Mouse (Mus musculus) left cerebral cortex, adult 2 months (tissue): ENCODE results near the gene Tnfrsf12a. TPM values are rescaled to one million over a fixed set of nuclear protein-coding genes. Genes with fewer than 3 reads are reported as not detected.

ENCODE experiments used
- DNase-seq, 2 experiments: peaks; one replicate each; pipeline ENCODE4 v3.0.0; 2021 to 2022; ENCODE audit warnings: low spot score in 2 of 2, mixed read lengths in 1 of 2; ENCODE audit errors: extremely low spot score in 1 of 2
- H3K27ac ChIP-seq: fragments of 200-600 bp; 2 replicates; pipeline ENCODE4 v1.8.1; 2022
- H3K4me3 ChIP-seq: fragments of 200-600 bp; 2 replicates; pipeline ENCODE4 v1.8.1; 2022
- CTCF ChIP-seq: fragments of 200-600 bp; IDR thresholded peaks from 2 replicates; pipeline ENCODE4 v1.8.1; 2022; ENCODE audit warnings: antibody characterized with exemption, mild to moderate bottlenecking, moderate library complexity
- intact Hi-C: fragments of 180-260 bp; cut with DNase I; formaldehyde crosslinking; loops from one replicate; pipeline ENCODE4 v1.15.1; 2025
- long read RNA-seq, 2 experiments: library from polyadenylated mRNA; stranded (forward); transcript quantifications; one replicate each; pipeline ENCODE4 v2.0.0; 2021; ENCODE audit warnings: borderline mapping rate in 2 of 2
- total RNA-seq, 2 experiments: library from RNA; stranded (reverse); gene quantifications; 2 replicates each; pipeline ENCODE4 v1.2.3; 2021

Tnfrsf12a gene
- 10 to 100 TPM; 10.3 to 14.3 TPM for total RNA-seq
- long read RNA-seq, experiment 1, partial matches to known transcripts: 1 of 3 reads
- long read RNA-seq, experiment 1, other reads (novel, unspliced or antisense): 0 of 3 reads
- long read RNA-seq, experiment 2, transcript Tnfrsf12a-201 (4 exons, 984 nt): major isoform, 7 of 9 reads
- long read RNA-seq, experiment 2, partial matches to known transcripts: 1 of 9 reads
- long read RNA-seq, experiment 2, other reads (novel, unspliced or antisense): 0 of 9 reads

- TF ChIP-seq CTCF: no peak
- intact Hi-C loops: no loop called here
Measured at GRCm38 (mm10) chr17:23677236-23677679, at the start of gene Tnfrsf12a. TSS of gene Tnfrsf12a (minus strand) at chr17:23677468.

GRCm38 (mm10) chr17:23726758-23727142 lies 49.5 kb upstream of the Tnfrsf12a start:
- Histone ChIP-seq H3K27ac (no peak overlapping the region; the same call in 1 of the 2 replicates), H3K4me3 (peak overlapping the region; percentile 93)
- intact Hi-C loops: no loop called here
- no peak; the same call in 1 of the 2 replicates for TF ChIP-seq CTCF
- no peak for DNase-seq

More at GRCm38 (mm10) chr17:23677236-23677679, at the start of gene Tnfrsf12a:
- 0 out of 2 replicates have a peak within 1 kb of the TSS, but pooled peaks have one; percentile 16 for H3K27ac ChIP-seq
- DNase-seq: peak; percentile 80 to 81
- H3K4me3 ChIP-seq: peak within 1 kb of the TSS; percentile 71

GRCm38 (mm10) chr17:23725999-23726757 lies 48.9 kb upstream of the Tnfrsf12a start, which contains the start of gene Pkmyt1:
TSS of gene Pkmyt1 (plus strand) at chr17:23726336.
- intact Hi-C loops: no loop called here
- Histone ChIP-seq H3K4me3 (peak within 1 kb of the TSS; percentile 93), H3K27ac (peak within 1 kb of the TSS; percentile 83)
- TF ChIP-seq CTCF: no peak; the same call in 1 of the 2 replicates
- peak; percentile 92 to 94 for DNase-seq

GRCm38 (mm10) chr17:23725477-23725876 lies 48.2 kb upstream of the Tnfrsf12a start:
- TF ChIP-seq CTCF: no peak
- no peak for DNase-seq
- intact Hi-C loops: no loop called here
- H3K4me3 ChIP-seq: peak overlapping the region; percentile 93
- H3K27ac ChIP-seq: peak overlapping the region; percentile 82

- intact Hi-C loops: no loop called here
- no peak for DNase-seq
- no peak for TF ChIP-seq CTCF
- Histone ChIP-seq H3K27ac (no peak within 1 kb of the TSS), H3K4me3 (no peak within 1 kb of the TSS)
Measured at GRCm38 (mm10) chr17:23722376-23723125, 45.3 kb upstream of the Tnfrsf12a start, which contains the start of gene 1520401A03Rik. TSS of gene 1520401A03Rik (minus strand) at chr17:23722783.

- intact Hi-C loops: no loop called here
- no peak overlapping the region for H3K27ac ChIP-seq
- no peak for DNase-seq
- H3K4me3 ChIP-seq: no peak overlapping the region
- no peak for TF ChIP-seq CTCF
Measured at GRCm38 (mm10) chr17:23721886-23722285, 44.6 kb upstream of the Tnfrsf12a start.

GRCm38 (mm10) chr17:23719455-23719854 lies 42.2 kb upstream of the Tnfrsf12a start:
- Histone ChIP-seq H3K27ac (no peak overlapping the region), H3K4me3 (no peak overlapping the region)
- intact Hi-C loops: no loop called here
- no peak for DNase-seq
- TF ChIP-seq CTCF: no peak

- TF ChIP-seq CTCF: no peak
- intact Hi-C loops: no loop called here
- no peak overlapping the region for H3K27ac ChIP-seq
- H3K4me3 ChIP-seq: no peak overlapping the region
- DNase-seq: no peak
Measured at GRCm38 (mm10) chr17:23717003-23717402, 39.7 kb upstream of the Tnfrsf12a start.

GRCm38 (mm10) chr17:23706212-23706611 lies 28.9 kb upstream of the Tnfrsf12a start:
- intact Hi-C loops: loop anchor here (2.0 to 10.0 kb wide), 3 partner anchors 45 to 511 kb away; partner anchors contain the start of genes Bicdl2 and Zfp40
- DNase-seq: peak; percentile 72 to 78
- TF ChIP-seq CTCF: peak; percentile 98
- no peak overlapping the region for H3K27ac ChIP-seq
- no peak overlapping the region for H3K4me3 ChIP-seq

GRCm38 (mm10) chr17:23705525-23706104 lies 28.3 kb upstream of the Tnfrsf12a start:
- no peak for TF ChIP-seq CTCF
- intact Hi-C loops: loop anchor here (2.0 to 10.0 kb wide), 3 partner anchors 45 to 511 kb away; partner anchors contain the start of genes Bicdl2 and Zfp40
- Histone ChIP-seq H3K4me3 (no peak overlapping the region), H3K27ac (no peak overlapping the region)
- no peak for DNase-seq

GRCm38 (mm10) chr17:23704741-23705140 lies 27.5 kb upstream of the Tnfrsf12a start:
- no peak overlapping the region for H3K4me3 ChIP-seq
- intact Hi-C loops: loop anchor here (5.0 to 10.0 kb wide), 2 partner anchors 132 to 510 kb away; partner anchors contain the start of gene Zfp40
- no peak for TF ChIP-seq CTCF
- peak; percentile 20 to 30 for DNase-seq
- no peak overlapping the region for H3K27ac ChIP-seq
